Mouse (Mus musculus) myocyte (in vitro differentiated cells): ENCODE measurements around the gene Serpinb1a. TPM values are rescaled to one million over a fixed set of nuclear protein-coding genes. Genes with fewer than 3 reads are reported as not detected.
A peak's percentile ranks its signal among the peaks of the same experiment; 100 is the strongest.

Experiments
- H3K27me3 ChIP-seq: one replicate; pipeline ENCODE4 v1.6.1; 2011; ENCODE audit not compliant: control insufficient read depth, insufficient read depth, insufficient read length
- H3K36me3 ChIP-seq: one replicate; pipeline ENCODE4 v1.6.1; 2011; ENCODE audit not compliant: control insufficient read depth, insufficient read depth
- H3K4me2 ChIP-seq: one replicate; pipeline ENCODE4 v1.6.1; 2011; ENCODE audit warnings: low read depth, control low read depth
- H3K4me3 ChIP-seq: one replicate; pipeline ENCODE4 v1.5.1; 2011; ENCODE audit warnings: mild to moderate bottlenecking, control low read depth, moderate library complexity
- H3K79me2 ChIP-seq: one replicate; pipeline ENCODE4 v1.6.1; 2011; ENCODE audit not compliant: control insufficient read depth, insufficient read depth
- H3ac ChIP-seq: one replicate; pipeline ENCODE4 v1.6.1; 2011; ENCODE audit not compliant: control insufficient read depth, insufficient read length
- CEBPB ChIP-seq: IDR thresholded peaks from 2 replicates; pipeline ENCODE4 v1.6.1; 2011; ENCODE audit warnings: mild to moderate bottlenecking, moderate library complexity; ENCODE audit not compliant: poor library complexity, insufficient read depth, severe bottlenecking
- E2F4 ChIP-seq: IDR thresholded peaks from one replicate; pipeline ENCODE4 v1.6.1; 2011; ENCODE audit warnings: mild to moderate bottlenecking, control low read depth, moderate library complexity; ENCODE audit not compliant: insufficient read depth
- MAX ChIP-seq: IDR thresholded peaks from one replicate; pipeline ENCODE4 v1.6.1; 2011; ENCODE audit warnings: low read depth, mild to moderate bottlenecking, control low read depth
- MYOD1 ChIP-seq, 3 experiments: IDR thresholded peaks; one replicate each; pipeline ENCODE4 v1.6.1; 2011; ENCODE audit warnings: control low read depth in 2 of 3, low read depth in 2 of 3, mild to moderate bottlenecking in 2 of 3, moderate library complexity in 1 of 3; ENCODE audit not compliant: insufficient read length in 2 of 3, control insufficient read depth in 1 of 3
- MYOG ChIP-seq, 3 experiments: IDR thresholded peaks; one replicate each; pipeline ENCODE4 v1.6.1; 2011; ENCODE audit warnings: control low read depth in 2 of 3, low read depth in 2 of 3, mild to moderate bottlenecking in 2 of 3; ENCODE audit not compliant: insufficient read length in 2 of 3, control insufficient read depth in 1 of 3, insufficient read depth in 1 of 3
- POLR2A ChIP-seq: IDR thresholded peaks from one replicate; pipeline ENCODE4 v1.6.1; 2011; ENCODE audit warnings: low read depth, mild to moderate bottlenecking, control low read depth, moderate library complexity; ENCODE audit not compliant: insufficient read length
- POLR2AphosphoS2 ChIP-seq: IDR thresholded peaks from one replicate; pipeline ENCODE4 v1.6.1; 2011; ENCODE audit warnings: low read depth, control low read depth; ENCODE audit not compliant: insufficient read length
- REST ChIP-seq: IDR thresholded peaks from one replicate; pipeline ENCODE4 v1.6.1; 2011; ENCODE audit warnings: mild to moderate bottlenecking, control low read depth, moderate library complexity; ENCODE audit not compliant: insufficient read depth, insufficient read length
- SRF ChIP-seq: IDR thresholded peaks from one replicate; pipeline ENCODE4 v1.6.1; 2011; ENCODE audit warnings: low read depth; ENCODE audit not compliant: control insufficient read depth, insufficient read length
- TCF12 ChIP-seq: IDR thresholded peaks from one replicate; pipeline ENCODE4 v1.6.1; 2011; ENCODE audit warnings: mild to moderate bottlenecking, control low read depth; ENCODE audit not compliant: poor library complexity, insufficient read depth, severe bottlenecking
- TCF3 ChIP-seq: IDR thresholded peaks from one replicate; pipeline ENCODE4 v1.6.1; 2011; ENCODE audit warnings: low read depth, control low read depth; ENCODE audit not compliant: insufficient read length
- USF1 ChIP-seq: IDR thresholded peaks from one replicate; pipeline ENCODE4 v1.6.1; 2011; ENCODE audit warnings: low read depth, mild to moderate bottlenecking, control low read depth, moderate library complexity
- polyA plus RNA-seq: library from polyadenylated mRNA; unstranded; fragments of >200 nt; fragmentation: generic; extraction: Trizol; gene quantifications from one replicate; pipeline ENCODE4 v1.2.1, GENCODE M21; 2012; ENCODE audit warnings: missing spikeins

Serpinb1a gene
- polyA plus RNA-seq, 1 experiment, result 85.1 TPM

GRCm38 (mm10) chr13:32824377-32825330 is 26.3 kb downstream of the Serpinb1a start:
- H3K79me2 ChIP-seq, result no peaks in the 10 kb centered on the region
- H3K36me3 ChIP-seq, result peaks cover 8% of the 10 kb centered on the region
- no peak overlapping the region for H3K4me2 ChIP-seq
- no peaks in the 10 kb centered on the region for H3K27me3 ChIP-seq
- TF ChIP-seq MYOD1 (IDR thresholded peaks at IDR 0.05; ENCODE audit: control insufficient read depth in 1 of 3, insufficient read length in 2 of 3, low read depth in 2 of 3), result peak; percentile 38 to 72 (median 51)
- no peak for TF ChIP-seq REST
- TF ChIP-seq MYOG (IDR thresholded peaks at IDR 0.05; ENCODE audit: control insufficient read depth in 1 of 3, insufficient read depth in 1 of 3, insufficient read length in 2 of 3, low read depth in 2 of 3), result peak in 2 of 3 experiments; percentile 10 to 44
- TF ChIP-seq SRF, result no peak
- TF ChIP-seq POLR2A, result no peak
- H3ac ChIP-seq, result no peak overlapping the region
- no peak overlapping the region for H3K4me3 ChIP-seq

DNA sequence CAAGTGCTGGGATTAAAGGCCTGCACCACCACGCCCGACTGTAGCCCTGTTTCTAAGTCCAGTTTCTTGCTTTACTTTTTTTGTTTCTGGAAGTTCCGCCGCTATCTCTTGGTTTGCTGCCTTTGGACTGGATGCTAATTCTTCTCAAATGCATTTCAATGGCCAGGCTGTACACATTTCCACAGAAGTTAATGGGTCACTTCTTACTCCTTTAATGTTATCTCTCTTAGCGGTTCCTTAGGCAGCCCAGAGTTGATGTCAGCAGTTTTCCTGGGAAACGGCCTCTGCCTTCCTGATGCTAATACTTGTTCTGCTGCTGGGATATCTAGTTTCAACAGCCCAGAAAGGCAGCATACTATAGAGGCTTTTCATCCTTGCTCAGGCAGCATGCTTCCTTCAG is 27.9 kb downstream of the Serpinb1a start:
- H3ac ChIP-seq, result no peak overlapping the region
- no peaks in the 10 kb centered on the region for H3K27me3 ChIP-seq
- H3K36me3 ChIP-seq, result peaks cover 15% of the 10 kb centered on the region
- no peak overlapping the region for H3K4me3 ChIP-seq
- no peak overlapping the region for H3K4me2 ChIP-seq
- H3K79me2 ChIP-seq, result no peaks in the 10 kb centered on the region
- TF ChIP-seq E2F4, result no peak
- TF ChIP-seq SRF, result no peak
- no peak for TF ChIP-seq MYOG (IDR thresholded peaks at IDR 0.05; ENCODE audit: control insufficient read depth in 1 of 3, insufficient read depth in 1 of 3, insufficient read length in 2 of 3, low read depth in 2 of 3)
- no peak for TF ChIP-seq MAX
- no peak for TF ChIP-seq POLR2A
- TF ChIP-seq TCF12, result no peak
- TF ChIP-seq USF1, result no peak
- no peak for TF ChIP-seq POLR2AphosphoS2
- TF ChIP-seq MYOD1 (IDR thresholded peaks at IDR 0.05; ENCODE audit: control insufficient read depth in 1 of 3, insufficient read length in 2 of 3, low read depth in 2 of 3), result no peak
- no peak for TF ChIP-seq CEBPB
- TF ChIP-seq REST, result no peak
- no peak for TF ChIP-seq TCF3

- Histone ChIP-seq H3K79me2 (no peaks in the 10 kb centered on the region), H3K36me3 (peaks cover 21% of the 10 kb centered on the region), H3ac (no peak overlapping the region), H3K4me3 (no peak overlapping the region), H3K27me3 (no peaks in the 10 kb centered on the region), H3K4me2 (no peak overlapping the region)
- TF ChIP-seq USF1 (no peak), POLR2AphosphoS2 (no peak), MAX (no peak), POLR2A (no peak), MYOD1 (IDR thresholded peaks at IDR 0.05; ENCODE audit: control insufficient read depth in 1 of 3, insufficient read length in 2 of 3, low read depth in 2 of 3) (no peak), REST (no peak), SRF (no peak), MYOG (IDR thresholded peaks at IDR 0.05; ENCODE audit: control insufficient read depth in 1 of 3, insufficient read depth in 1 of 3, insufficient read length in 2 of 3, low read depth in 2 of 3) (no peak), TCF12 (no peak), E2F4 (no peak), TCF3 (no peak), CEBPB (no peak)
Measured at GRCm38 (mm10) chr13:32821671-32822070, 29.3 kb downstream of the Serpinb1a start.

DNA sequence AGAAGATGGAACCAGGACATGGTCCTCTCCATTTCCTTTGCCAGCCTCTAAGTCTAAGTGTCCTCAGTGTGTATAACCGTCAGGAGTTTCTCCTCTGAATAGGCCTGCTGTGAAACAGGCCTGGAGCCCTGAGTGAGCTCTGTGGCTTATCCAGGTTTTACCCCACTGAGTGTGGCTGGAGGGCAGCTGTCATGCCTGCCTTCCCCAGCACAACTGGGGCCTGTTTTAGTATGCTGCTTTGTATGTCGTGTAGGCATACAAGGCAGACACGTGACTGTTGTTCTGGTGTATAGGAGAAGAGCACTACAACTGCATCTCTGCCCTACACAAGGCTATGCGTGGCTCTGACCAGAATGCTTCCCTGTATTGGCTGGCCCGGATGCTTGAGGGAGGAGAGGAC is 31.1 kb downstream of the Serpinb1a start:
- Histone ChIP-seq H3ac (no peak overlapping the region), H3K79me2 (no peaks in the 10 kb centered on the region), H3K4me3 (no peak overlapping the region), H3K4me2 (peak overlapping the region; percentile 41), H3K27me3 (no peaks in the 10 kb centered on the region), H3K36me3 (peaks cover 31% of the 10 kb centered on the region)
- TF ChIP-seq USF1 (no peak), TCF3 (no peak), MYOG (IDR thresholded peaks at IDR 0.05; ENCODE audit: control insufficient read depth in 1 of 3, insufficient read depth in 1 of 3, insufficient read length in 2 of 3, low read depth in 2 of 3) (peak; percentile 65 to 87 (median 67)), MYOD1 (IDR thresholded peaks at IDR 0.05; ENCODE audit: control insufficient read depth in 1 of 3, insufficient read length in 2 of 3, low read depth in 2 of 3) (peak; percentile 8 to 88 (median 77)), SRF (no peak)
